Mouse (Mus musculus): Measurements from ENCODE around the gene Mtx1.

The Mtx1 gene

GRCm38 (mm10) chr3:89226900-89227299 is at the start of gene Mtx1:
Gene Mtx1 (minus strand): TSS chr3:89227088.
- DNase-seq (ENCODE audit: low spot score in 2 of 2), result no peak

- DNase-seq (ENCODE audit: low spot score in 2 of 2), result no peak
These were observed 49.2 kb upstream of the Mtx1 start for GRCm38 (mm10) chr3:89276061-89276460.

- DNase-seq (ENCODE audit: low spot score in 2 of 2), result no peak
These were observed 44.9 kb upstream of the Mtx1 start for GRCm38 (mm10) chr3:89271760-89272159.

- peak; percentile 73 to 76 for DNase-seq (ENCODE audit: low spot score in 2 of 2)
These were observed 44.0 kb upstream of the Mtx1 start for GRCm38 (mm10) chr3:89270891-89271290.

GRCm38 (mm10) chr3:89270051-89270755 is 43.3 kb upstream of the Mtx1 start, which contains the start of gene Slc50a1:
Gene Slc50a1 (minus strand): TSS chr3:89270570.
- DNase-seq (ENCODE audit: low spot score in 2 of 2), result peak; percentile 73 to 77

- DNase-seq (ENCODE audit: low spot score in 2 of 2), result no peak
These were observed 42.0 kb upstream of the Mtx1 start for GRCm38 (mm10) chr3:89268916-89269315.

GRCm38 (mm10) chr3:89266439-89266893 is 39.6 kb upstream of the Mtx1 start:
- peak; percentile 75 to 78 for DNase-seq (ENCODE audit: low spot score in 2 of 2)

GRCm38 (mm10) chr3:89262417-89262816 is 35.5 kb upstream of the Mtx1 start:
- DNase-seq (ENCODE audit: low spot score in 2 of 2), result no peak

- no peak for DNase-seq (ENCODE audit: low spot score in 2 of 2)
These were observed 33.3 kb upstream of the Mtx1 start for GRCm38 (mm10) chr3:89260211-89260610.

- DNase-seq (ENCODE audit: low spot score in 2 of 2), result no peak
These were observed 32.2 kb upstream of the Mtx1 start, which contains the start of gene Dpm3 for GRCm38 (mm10) chr3:89259076-89259475. Gene Dpm3 (plus strand): TSS chr3:89259358.

- DNase-seq (ENCODE audit: low spot score in 2 of 2), result no peak
These were observed 29.3 kb upstream of the Mtx1 start for GRCm38 (mm10) chr3:89256177-89256576.

GRCm38 (mm10) chr3:89254994-89255393 is 28.1 kb upstream of the Mtx1 start:
- DNase-seq (ENCODE audit: low spot score in 2 of 2), result no peak

GRCm38 (mm10) chr3:89251365-89251895 is 24.5 kb upstream of the Mtx1 start:
- DNase-seq (ENCODE audit: low spot score in 2 of 2), result no peak

GRCm38 (mm10) chr3:89250435-89251040 is 23.6 kb upstream of the Mtx1 start:
- no peak for DNase-seq (ENCODE audit: low spot score in 2 of 2)

- no peak for DNase-seq (ENCODE audit: low spot score in 2 of 2)
These were observed 20.6 kb upstream of the Mtx1 start for GRCm38 (mm10) chr3:89247466-89247865.

- DNase-seq (ENCODE audit: low spot score in 2 of 2), result peak; percentile 91
These were observed 19.6 kb upstream of the Mtx1 start, which contains the start of gene Trim46 for GRCm38 (mm10) chr3:89246261-89247100. Gene Trim46 (minus strand): TSS chr3:89246309.

GRCm38 (mm10) chr3:89245688-89246171 is 18.8 kb upstream of the Mtx1 start, which contains the start of gene Krtcap2:
Gene Krtcap2 (plus strand): TSS chr3:89245966.
- DNase-seq (ENCODE audit: low spot score in 2 of 2), result peak in 1 of 2 experiments; percentile 63

- peak in 1 of 2 experiments; percentile 67 for DNase-seq (ENCODE audit: low spot score in 2 of 2)
These were observed 18.2 kb upstream of the Mtx1 start for GRCm38 (mm10) chr3:89244982-89245687.

- no peak for DNase-seq (ENCODE audit: low spot score in 2 of 2)
These were observed 17.5 kb upstream of the Mtx1 start for GRCm38 (mm10) chr3:89244158-89244981.

GRCm38 (mm10) chr3:89243609-89244008 is 16.7 kb upstream of the Mtx1 start:
- no peak for DNase-seq (ENCODE audit: low spot score in 2 of 2)
